Mouse (Mus musculus) lung, adult 2 months (tissue): ENCODE results near the gene Pvr.

Experiments
- CTCF ChIP-seq: fragments of 200-500 bp; IDR thresholded peaks from 2 replicates; pipeline ENCODE4 v1.5.1; 2011; ENCODE audit warnings: mild to moderate bottlenecking, low read length, control low read depth; ENCODE audit not compliant: insufficient read depth
- POLR2A ChIP-seq: fragments of 200-500 bp; IDR thresholded peaks from 2 replicates; pipeline ENCODE4 v1.6.1; 2011; ENCODE audit warnings: low read depth, mild to moderate bottlenecking, control low read depth, low read length, borderline replicate concordance; ENCODE audit errors: extremely low read depth

- TF ChIP-seq CTCF: no peak
- TF ChIP-seq POLR2A: no peak
Observed at GRCm38 (mm10) chr7:19866490-19866889, 54.5 kb downstream of the Pvr start.
